Mouse (Mus musculus) lung, postnatal 36 days (tissue): ENCODE measurements around the gene Foxp1.

Source experiments
- DNase-seq: peaks from one replicate; pipeline ENCODE4 v3.0.0; 2022; ENCODE audit warnings: mixed read lengths

The Foxp1 gene

GRCm38 (mm10) chr6:99522359-99523108 lies at the start of gene Foxp1:
Gene Foxp1, minus strand, starts transcription at chr6:99522721.
- DNase-seq, result peak; percentile 87

- no peak for DNase-seq
These were observed 49.5 kb upstream of the Foxp1 start for GRCm38 (mm10) chr6:99572071-99572470.

GRCm38 (mm10) chr6:99566921-99567320 lies 44.4 kb upstream of the Foxp1 start:
- peak; percentile 10 for DNase-seq

- DNase-seq, result no peak
These were observed 42.2 kb upstream of the Foxp1 start for GRCm38 (mm10) chr6:99564766-99565165.

GRCm38 (mm10) chr6:99556950-99557349 lies 34.4 kb upstream of the Foxp1 start:
- no peak for DNase-seq

GRCm38 (mm10) chr6:99552816-99553215 lies 30.3 kb upstream of the Foxp1 start:
- DNase-seq, result no peak

- DNase-seq, result no peak
These were observed 23.9 kb upstream of the Foxp1 start for GRCm38 (mm10) chr6:99546416-99546815.

- DNase-seq, result no peak
These were observed 22.9 kb upstream of the Foxp1 start for GRCm38 (mm10) chr6:99545437-99545836.

- no peak for DNase-seq
These were observed 18.6 kb upstream of the Foxp1 start for GRCm38 (mm10) chr6:99541105-99541504.

- DNase-seq, result peak; percentile 28
These were observed 18.1 kb upstream of the Foxp1 start for GRCm38 (mm10) chr6:99540653-99541052.

- no peak for DNase-seq
These were observed 17.6 kb upstream of the Foxp1 start for GRCm38 (mm10) chr6:99540146-99540545.

- DNase-seq, result no peak
These were observed 15.8 kb upstream of the Foxp1 start for GRCm38 (mm10) chr6:99538194-99538941.

GRCm38 (mm10) chr6:99534211-99534745 lies 11.8 kb upstream of the Foxp1 start:
- no peak for DNase-seq

- DNase-seq, result no peak
These were observed 9.9 kb upstream of the Foxp1 start for GRCm38 (mm10) chr6:99532458-99532857.

GRCm38 (mm10) chr6:99528972-99529371 lies 6.5 kb upstream of the Foxp1 start:
- DNase-seq, result no peak

- DNase-seq, result no peak
These were observed 5.1 kb upstream of the Foxp1 start for GRCm38 (mm10) chr6:99527457-99528105.

GRCm38 (mm10) chr6:99525351-99525750 lies 2.8 kb upstream of the Foxp1 start:
- DNase-seq, result peak; percentile 31

- no peak for DNase-seq
These were observed 1.3 kb upstream of the Foxp1 start for GRCm38 (mm10) chr6:99523679-99524370.

- peak; percentile 85 for DNase-seq
These were observed 650 bp upstream of the Foxp1 start for GRCm38 (mm10) chr6:99523109-99523632.

- peak; percentile 49 for DNase-seq
These were observed 721 bp downstream of the Foxp1 start for GRCm38 (mm10) chr6:99521641-99522358.

GRCm38 (mm10) chr6:99521038-99521640 lies 1.4 kb downstream of the Foxp1 start:
- peak; percentile 77 for DNase-seq
